In the genomic region with DNA sequence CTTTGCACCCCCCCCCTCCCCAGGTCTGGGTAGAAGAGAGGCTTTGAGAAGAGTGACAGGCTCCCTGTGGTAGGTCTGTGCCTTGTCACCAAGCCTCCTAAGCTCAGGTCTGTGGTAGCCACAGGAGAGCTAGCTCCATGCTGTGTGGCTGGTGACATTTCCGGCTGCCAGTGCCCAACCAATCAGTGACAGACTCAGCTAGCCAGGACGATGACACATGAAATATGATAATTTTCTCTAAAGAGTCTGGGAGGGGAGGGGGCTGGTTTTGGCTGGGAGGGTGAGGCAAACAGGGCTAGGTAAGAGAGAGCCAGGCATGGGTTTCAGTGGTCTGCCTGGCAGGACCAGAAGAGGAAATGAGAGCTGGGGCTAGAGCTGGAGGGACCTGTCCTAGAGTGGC, we compare ENCODE assay signal across 9 mouse cellular contexts.
DNase-seq lines count a peak whose midpoint lies in the region; ATAC-seq lines count a peak whose summit lies in the region.
"Had no signal": no experiment of that assay in that cellular context is flagged by ENCODE, and none has a peak within 500 bp of the region (broad histone marks: within the 10 kb centered on the region; RNA-seq: fewer than 3 reads in every experiment).

No protein-coding gene starts in this region.

- ATAC-seq in midbrain, embryonic 14.5 days (ENCODE audit: low FRiP score, low TSS enrichment) = peak; percentile 35; the same call in 1 of the 2 replicates

- H3K36me3 ChIP-seq in heart, embryonic 10.5 days = no peaks in the 10 kb centered on the region
- H3K36me3 ChIP-seq in midbrain, embryonic 14.5 days (ENCODE audit: control insufficient read depth, insufficient read depth, low read length) = no peaks in the 10 kb centered on the region

- H3K4me1 ChIP-seq in heart, embryonic 10.5 days = peaks cover 46% of the 10 kb centered on the region
- H3K4me1 ChIP-seq in midbrain, embryonic 14.5 days (ENCODE audit: control insufficient read depth, insufficient read depth, low read length) = peaks cover 34% of the 10 kb centered on the region

- no peak overlapping the region for H3K4me2 ChIP-seq in midbrain, embryonic 14.5 days (ENCODE audit: low read length)

- no peak overlapping the region for H3K27ac ChIP-seq in heart, embryonic 10.5 days
- H3K27ac ChIP-seq in midbrain, embryonic 14.5 days (replicated peaks; ENCODE audit: low read depth, low read length) = no peak overlapping the region
- H3K27ac ChIP-seq: liver, embryonic 14.5 days had no signal

- H3K27me3 ChIP-seq in heart, embryonic 10.5 days (ENCODE audit: insufficient read depth, poor library complexity, severe bottlenecking) = peaks cover 25% of the 10 kb centered on the region
- no peaks in the 10 kb centered on the region for H3K27me3 ChIP-seq in midbrain, embryonic 14.5 days (ENCODE audit: control insufficient read depth, insufficient read depth, low read length)

- DNase-seq in heart, adult 11 months = peak; percentile 93
- no peak for DNase-seq in heart, embryonic 10.5 days (ENCODE audit: low spot score)
- DNase-seq in CD4-positive helper T cell, adult 2 months (ENCODE audit: low read depth, low spot score) = peak; percentile 32
- peak; percentile 87 to 92 for DNase-seq in cerebellum, postnatal 14 days
- peak; percentile 75 for DNase-seq in induced T-regulatory cell, adult 2 months (ENCODE audit: low read depth)
- DNase-seq in midbrain, embryonic 14.5 days = peak; percentile 25
- DNase-seq in thymus, postnatal 4 days = peak; percentile 48
- DNase-seq in embryo, embryonic 9.5 days (ENCODE audit: extremely low spot score) = no peak

- no peak overlapping the region for H3K9ac ChIP-seq in midbrain, embryonic 14.5 days (replicated peaks; ENCODE audit: low read length)
- H3K9ac ChIP-seq: liver, embryonic 14.5 days had no signal

- no peak overlapping the region for H3K4me3 ChIP-seq in heart, embryonic 10.5 days
- no peak overlapping the region for H3K4me3 ChIP-seq in midbrain, embryonic 14.5 days (replicated peaks; ENCODE audit: low read depth, low read length)

- H3K9me3 ChIP-seq in heart, embryonic 10.5 days = no peaks in the 10 kb centered on the region
- H3K9me3 ChIP-seq in midbrain, embryonic 14.5 days (ENCODE audit: control insufficient read depth, low read length) = no peaks in the 10 kb centered on the region

- WGBS in heart, embryonic 10.5 days = 2% methylated on average over 2 of the region's 2 CpGs
- 6% methylated on average over 2 of the region's 2 CpGs for WGBS in midbrain, embryonic 14.5 days

Comparison
In these comparisons a context has a peak if more than half of its experiments do, and no peak if none do; other contexts are left out.
1. DNase-seq: peak in heart, adult 11 months (single experiment), CD4-positive helper T cell, adult 2 months (single experiment), cerebellum, postnatal 14 days (2 of 2), induced T-regulatory cell, adult 2 months (single experiment), midbrain, embryonic 14.5 days (single experiment) and thymus, postnatal 4 days (single experiment); none in heart, embryonic 10.5 days (single experiment) and embryo, embryonic 9.5 days (single experiment).